Mouse (Mus musculus): ENCODE data around the gene Trpc7.

Trpc7 gene

DNA sequence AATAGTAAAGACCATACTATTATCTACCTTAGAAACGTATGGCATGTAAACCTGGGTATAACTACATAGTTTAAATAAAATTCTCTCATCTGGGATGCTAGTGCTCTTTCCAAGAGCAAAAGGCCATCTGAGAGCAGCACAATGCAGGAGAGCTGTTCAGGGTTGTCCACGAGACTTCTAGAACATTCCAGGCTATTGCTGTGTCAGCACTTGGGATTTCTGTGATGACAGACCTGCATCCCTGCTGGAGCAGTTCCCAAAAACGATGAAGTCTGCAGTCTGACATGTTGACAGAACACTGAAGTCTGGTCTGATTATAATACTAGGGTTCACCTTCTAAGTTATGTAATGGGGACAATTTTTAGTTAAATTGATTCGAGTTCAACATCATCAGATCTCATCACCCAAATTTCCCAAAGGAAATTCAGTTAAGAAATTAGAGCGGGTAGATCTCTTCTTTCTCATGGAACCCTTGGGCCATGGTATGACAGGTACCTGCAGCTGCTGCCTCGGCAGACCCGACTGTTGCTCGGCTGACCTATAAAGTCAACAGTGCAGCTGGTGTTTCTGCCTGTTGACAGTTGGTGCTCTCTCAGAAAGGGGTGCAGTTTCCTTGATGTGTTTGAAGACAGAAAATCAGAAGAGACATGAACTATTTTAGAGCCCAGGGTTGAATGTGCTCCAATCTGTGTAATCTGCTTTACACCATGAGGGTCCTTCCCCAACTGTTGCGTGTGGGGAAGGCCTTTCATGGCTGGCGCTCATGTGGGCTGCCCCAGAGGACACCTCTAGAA lies 148.9 kb downstream of the Trpc7 start:
- no peak for DNase-seq (ENCODE audit: low read depth, low spot score)

DNA sequence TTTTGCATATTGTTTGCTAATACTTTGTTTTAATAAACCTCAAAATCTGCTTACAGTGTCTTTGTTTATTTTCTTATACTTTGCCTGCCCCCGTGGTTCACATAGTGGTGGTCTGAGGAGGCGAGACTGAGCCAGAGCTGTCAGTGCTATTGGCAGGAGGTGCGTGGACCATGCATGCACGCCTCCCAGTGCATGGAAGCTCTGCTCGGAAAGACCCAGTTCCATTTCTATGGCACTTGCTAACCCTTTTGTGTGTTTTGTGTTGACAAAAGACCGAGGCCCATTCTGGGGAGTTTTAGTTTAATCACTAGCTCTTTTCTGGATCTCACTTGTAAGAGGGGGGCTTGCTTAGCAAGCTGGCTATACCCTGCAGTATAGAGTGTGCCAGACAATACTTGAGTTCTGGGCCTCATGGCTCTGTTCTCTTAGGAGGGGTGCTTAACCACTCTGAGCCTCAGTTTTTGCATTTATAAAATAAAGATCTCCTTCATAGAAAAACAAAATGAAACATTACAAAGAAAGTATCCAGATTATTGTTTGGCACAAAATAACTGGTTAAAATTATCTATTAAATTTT lies 153.4 kb downstream of the Trpc7 start:
- no peak for DNase-seq (ENCODE audit: low read depth, low spot score)

DNA sequence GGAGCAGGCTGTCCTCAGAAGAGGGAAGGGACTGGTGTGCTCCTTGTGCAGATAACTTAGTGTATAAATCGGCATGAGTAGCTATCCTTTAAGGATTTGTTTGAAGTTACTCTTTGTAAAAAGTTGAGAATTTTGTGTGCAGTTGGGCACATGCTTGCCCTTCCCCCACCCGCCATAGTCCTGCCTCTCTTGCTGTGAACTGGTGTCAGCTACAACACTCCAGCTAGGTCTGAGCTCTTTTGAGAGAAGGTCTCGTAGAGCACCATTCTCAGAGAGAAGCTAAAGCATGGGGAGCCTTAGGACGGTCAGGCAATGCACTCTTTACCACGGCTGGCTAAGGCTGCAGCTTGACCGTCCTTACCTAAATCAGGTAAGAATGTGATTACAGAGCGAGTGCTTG lies 154.1 kb downstream of the Trpc7 start:
- DNase-seq (ENCODE audit: low read depth, low spot score): no peak

DNA sequence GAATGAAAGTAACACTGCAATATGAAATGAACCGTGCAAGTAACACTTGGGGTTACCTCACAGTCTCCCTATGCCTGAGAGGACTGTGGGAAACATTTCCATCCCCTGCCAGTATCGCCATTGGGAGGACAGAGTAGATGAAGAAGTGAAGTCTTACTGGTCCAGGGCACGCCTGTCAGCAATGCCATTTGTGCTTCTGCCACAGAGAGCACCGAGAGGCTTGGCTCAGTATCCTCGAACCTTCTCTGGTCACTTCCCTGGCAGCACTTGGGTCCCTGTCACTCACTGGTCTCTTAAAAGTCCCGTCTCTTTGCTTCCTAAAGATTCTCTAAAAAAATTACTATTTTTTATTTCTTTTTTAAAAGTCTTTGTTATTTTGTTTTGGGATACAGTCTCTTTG lies 155.3 kb downstream of the Trpc7 start:
- DNase-seq (ENCODE audit: low read depth, low spot score): no peak

DNA sequence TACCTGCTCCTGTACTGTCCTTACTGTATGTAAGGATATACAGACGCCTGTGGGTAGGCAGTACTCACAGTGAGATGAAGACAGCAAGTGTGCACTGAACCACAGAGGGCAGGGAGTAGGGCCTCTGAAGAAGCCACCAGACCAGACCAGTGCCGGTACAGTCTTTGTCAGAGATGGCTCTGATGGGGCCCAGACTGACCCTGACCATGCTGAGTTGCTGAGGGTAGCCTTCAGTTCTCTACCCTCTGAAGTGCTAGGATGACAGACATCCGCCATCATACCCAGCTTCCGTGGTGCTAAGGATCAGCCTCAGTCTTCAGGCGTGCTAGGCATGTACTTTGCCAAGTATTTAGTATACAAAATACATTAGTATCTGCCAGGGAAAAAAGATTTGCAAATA lies 156.2 kb downstream of the Trpc7 start:
- no peak for DNase-seq (ENCODE audit: low read depth, low spot score)

DNA sequence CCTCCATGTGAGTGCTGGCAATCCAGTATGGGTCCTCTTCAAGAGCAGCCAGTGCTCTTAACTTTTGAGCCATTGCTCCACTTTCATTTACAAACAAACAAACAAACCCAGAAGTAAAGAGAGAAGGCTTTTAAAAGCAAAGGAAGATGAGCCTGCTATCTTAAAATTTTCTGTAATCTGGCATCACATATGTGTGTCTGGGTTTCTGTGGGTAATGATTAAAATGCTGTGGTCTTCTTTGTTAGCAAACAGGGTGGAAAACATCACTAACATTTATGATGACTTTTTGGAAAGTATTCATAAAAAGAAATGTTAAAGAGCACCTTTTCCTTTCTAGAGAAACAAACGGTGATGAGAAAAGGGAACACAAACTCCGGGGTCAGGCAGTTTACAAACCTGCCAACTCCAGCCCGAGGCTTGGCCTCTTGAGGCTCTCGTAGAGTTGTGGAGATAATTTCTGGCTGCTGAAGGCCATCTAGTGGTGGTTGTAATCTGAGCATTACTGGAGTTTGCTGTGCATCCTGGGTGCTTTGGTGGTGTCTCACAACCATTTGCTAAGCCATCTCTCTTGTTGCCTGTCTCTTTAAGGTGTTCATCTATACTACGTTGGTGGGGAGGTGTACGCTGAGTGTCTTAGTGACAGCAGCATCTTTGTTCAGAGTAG lies 160.4 kb downstream of the Trpc7 start:
- DNase-seq (ENCODE audit: low read depth, low spot score): peak; percentile 39

DNA sequence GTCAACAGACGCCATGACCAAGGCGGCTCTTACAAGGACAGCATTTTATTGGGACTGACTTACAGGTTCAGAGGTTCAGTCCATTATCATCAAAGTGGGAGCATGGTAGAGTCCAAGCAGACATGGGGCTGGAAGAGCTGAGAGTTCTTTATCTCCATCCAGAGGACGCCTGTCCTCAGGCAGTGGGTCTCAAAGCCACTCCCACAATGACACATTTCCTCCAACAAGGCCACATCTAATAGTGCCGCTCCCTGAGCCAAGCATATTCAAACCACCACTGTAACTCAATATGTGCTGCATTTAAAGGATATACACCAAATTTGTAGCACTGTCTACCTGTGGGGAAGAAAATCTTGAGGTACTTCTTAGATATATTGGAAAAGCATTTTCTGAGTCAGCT lies 161.2 kb downstream of the Trpc7 start:
- no peak for DNase-seq (ENCODE audit: low read depth, low spot score)

DNA sequence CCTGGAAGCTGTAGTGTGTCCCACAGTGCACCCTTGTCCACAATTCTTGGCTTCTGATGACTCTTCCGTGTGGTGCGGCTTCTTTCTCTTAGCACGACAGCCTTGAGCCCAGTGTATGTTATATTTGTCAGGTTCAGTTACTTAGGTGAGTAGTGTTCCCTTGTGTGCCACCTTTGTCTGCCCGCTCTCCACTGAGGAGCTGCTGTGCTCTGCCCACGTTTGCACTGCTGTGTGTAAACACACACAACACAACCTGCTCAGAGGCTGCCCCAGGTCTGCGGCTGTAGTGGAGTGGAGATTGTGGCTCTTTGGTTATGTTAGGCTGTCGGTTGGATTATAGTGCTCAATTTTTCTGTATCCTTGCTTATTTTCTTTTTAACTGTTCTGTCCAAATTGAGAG lies 166.7 kb downstream of the Trpc7 start:
- DNase-seq (ENCODE audit: low read depth, low spot score): no peak

DNA sequence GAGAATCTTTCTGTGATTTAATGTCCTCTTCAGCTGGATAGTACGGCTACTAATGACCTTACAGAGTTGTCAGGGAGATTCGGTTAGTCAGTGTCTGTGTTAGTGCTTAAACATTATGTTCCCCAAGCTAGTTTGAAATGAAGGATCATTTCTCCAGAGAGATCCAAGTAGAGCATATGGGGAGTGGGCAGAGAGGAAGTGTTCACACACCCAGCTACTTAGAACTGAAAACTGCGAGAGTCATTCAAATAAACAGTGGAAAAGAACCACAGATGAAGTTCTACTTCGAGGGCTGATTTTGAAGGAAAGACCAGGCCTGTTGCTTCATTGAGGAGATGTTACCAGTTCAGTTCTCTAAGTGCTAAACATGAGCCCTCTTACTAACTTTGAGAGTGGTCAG lies 169.2 kb downstream of the Trpc7 start:
- DNase-seq (ENCODE audit: low read depth, low spot score): no peak
